Mouse (Mus musculus) midbrain, embryonic 16.5 days (tissue): ENCODE results near the gene Wscd1. TPM values are rescaled to one million over a fixed set of nuclear protein-coding genes. Genes with fewer than 3 reads are reported as not detected.

Experiments used
- ATAC-seq: fragments of 200-750 bp; cut with Nextera tagmentation; 2 replicates; pipeline ENCODE4 v1.8.0; 2017; ENCODE audit warnings: moderate TSS enrichment
- H3K27ac ChIP-seq: fragments of 300-500 bp; sonication (generic); 2 replicates; pipeline ENCODE4 v1.5.1; 2014; ENCODE audit warnings: mild to moderate bottlenecking, low read length, mixed read lengths
- H3K27me3 ChIP-seq: fragments of 300-500 bp; sonication (generic); 2 replicates; pipeline ENCODE4 v1.6.1; 2014; ENCODE audit warnings: low read depth, low read length, mixed read lengths; ENCODE audit not compliant: control insufficient read depth, insufficient read depth
- H3K36me3 ChIP-seq: fragments of 300-500 bp; sonication (generic); 2 replicates; pipeline ENCODE4 v1.6.1; 2014; ENCODE audit warnings: mild to moderate bottlenecking, low read length, moderate library complexity, mixed read lengths; ENCODE audit not compliant: control insufficient read depth, insufficient read depth
- H3K4me1 ChIP-seq: fragments of 300-500 bp; sonication (generic); 2 replicates; pipeline ENCODE4 v1.6.1; 2014; ENCODE audit warnings: mild to moderate bottlenecking, low read length, mixed read lengths; ENCODE audit not compliant: control insufficient read depth, insufficient read depth
- H3K4me2 ChIP-seq: fragments of 300-500 bp; sonication (generic); 2 replicates; pipeline ENCODE4 v1.6.1; 2014; ENCODE audit warnings: mild to moderate bottlenecking, low read length, mixed read lengths
- H3K4me3 ChIP-seq: fragments of 300-500 bp; sonication (generic); 2 replicates; pipeline ENCODE4 v1.5.1; 2014; ENCODE audit warnings: low read depth, mild to moderate bottlenecking, low read length, moderate library complexity, mixed read lengths
- H3K9ac ChIP-seq: fragments of 300-500 bp; sonication (generic); 2 replicates; pipeline ENCODE4 v1.6.1; 2014; ENCODE audit warnings: low read depth, low read length, mixed read lengths
- H3K9me3 ChIP-seq: fragments of 300-500 bp; sonication (generic); replicated peaks from 2 replicates; pipeline ENCODE4 v1.6.1; 2014; ENCODE audit warnings: mild to moderate bottlenecking, low read length, mixed read lengths; ENCODE audit not compliant: control insufficient read depth, poor library complexity, severe bottlenecking
- WGBS: fragments of 180-500 bp; shearing (Covaris S2); extraction: QIAGEN DNeasy Blood & Tissue Kit; methylation state at CpG from one replicate; pipeline ENCODE4 v1.1.7; 2014; 5-methylcytosine and 5-hydroxymethylcytosine counted together
- polyA plus RNA-seq: library from polyadenylated mRNA; unstranded; fragments of >200 nt; fragmentation: Nextera tagmentation; extraction: Ambion mirVana; gene quantifications from 2 replicates; pipeline ENCODE4 v1.2.1, GENCODE M21; 2015

The Wscd1 gene
- polyA plus RNA-seq, 1 experiment from 2014 or later: 86.3 TPM

GRCm38 (mm10) chr11:71763651-71764275, 14.0 kb downstream of the Wscd1 start:
- Histone ChIP-seq H3K27ac (peak overlapping the region; percentile 62), H3K4me1 (peaks cover 7% of the 10 kb centered on the region; the same call in 1 of the 2 replicates), H3K9ac (no peak overlapping the region), H3K27me3 (no peaks in the 10 kb centered on the region), H3K4me3 (no peak overlapping the region), H3K4me2 (no peak overlapping the region), H3K36me3 (peaks cover 9% of the 10 kb centered on the region; the same call in 1 of the 2 replicates), H3K9me3 (no peaks in the 10 kb centered on the region)
- no peak for ATAC-seq
- WGBS: 20% methylated on average over 5 of the region's 5 CpGs

- ATAC-seq: no peak
- Histone ChIP-seq H3K4me2 (no peak overlapping the region), H3K27me3 (no peaks in the 10 kb centered on the region), H3K36me3 (peaks cover 13% of the 10 kb centered on the region), H3K9ac (no peak overlapping the region), H3K4me3 (no peak overlapping the region), H3K4me1 (peaks cover 6% of the 10 kb centered on the region; the same call in 1 of the 2 replicates), H3K27ac (0 out of 2 replicates have a peak overlapping the region, but pooled peaks have one; percentile 18), H3K9me3 (no peaks in the 10 kb centered on the region)
- WGBS: 81% methylated on average over 2 of the region's 2 CpGs
These were observed 15.0 kb downstream of the Wscd1 start for GRCm38 (mm10) chr11:71764743-71765142.

GRCm38 (mm10) chr11:71765335-71765734, 15.6 kb downstream of the Wscd1 start:
- H3K9me3 ChIP-seq: no peaks in the 10 kb centered on the region
- peaks cover 6% of the 10 kb centered on the region; the same call in 1 of the 2 replicates for H3K4me1 ChIP-seq
- no peak overlapping the region for H3K4me3 ChIP-seq
- H3K27me3 ChIP-seq: no peaks in the 10 kb centered on the region
- H3K27ac ChIP-seq: no peak overlapping the region
- ATAC-seq: no peak
- 63% methylated on average over 6 of the region's 6 CpGs for WGBS
- H3K4me2 ChIP-seq: no peak overlapping the region
- H3K9ac ChIP-seq: no peak overlapping the region
- H3K36me3 ChIP-seq: peaks cover 12% of the 10 kb centered on the region

GRCm38 (mm10) chr11:71766380-71766779, 16.7 kb downstream of the Wscd1 start:
- 82% methylated on average over 1 of the region's 1 CpGs for WGBS

GRCm38 (mm10) chr11:71767726-71768125, 18.0 kb downstream of the Wscd1 start:
- peaks cover 15% of the 10 kb centered on the region for H3K4me1 ChIP-seq
- H3K36me3 ChIP-seq: peaks cover 12% of the 10 kb centered on the region
- H3K9me3 ChIP-seq: no peaks in the 10 kb centered on the region
- H3K27ac ChIP-seq: no peak overlapping the region
- H3K4me3 ChIP-seq: no peak overlapping the region
- 70% methylated on average over 3 of the region's 3 CpGs for WGBS
- no peaks in the 10 kb centered on the region for H3K27me3 ChIP-seq
- no peak overlapping the region for H3K9ac ChIP-seq
- no peak for ATAC-seq
- no peak overlapping the region for H3K4me2 ChIP-seq

More at GRCm38 (mm10) chr11:71766380-71766779, 16.7 kb downstream of the Wscd1 start:
- H3K36me3 ChIP-seq: peaks cover 12% of the 10 kb centered on the region
- H3K4me2 ChIP-seq: no peak overlapping the region
- H3K27me3 ChIP-seq: no peaks in the 10 kb centered on the region
- ATAC-seq: no peak
- H3K27ac ChIP-seq: no peak overlapping the region
- H3K9ac ChIP-seq: no peak overlapping the region
- H3K9me3 ChIP-seq: no peaks in the 10 kb centered on the region
- H3K4me1 ChIP-seq: peaks cover 6% of the 10 kb centered on the region; the same call in 1 of the 2 replicates
- H3K4me3 ChIP-seq: no peak overlapping the region

GRCm38 (mm10) chr11:71769744-71770143, 20.0 kb downstream of the Wscd1 start:
- Histone ChIP-seq H3K9ac (no peak overlapping the region), H3K27ac (no peak overlapping the region), H3K9me3 (no peaks in the 10 kb centered on the region), H3K4me2 (no peak overlapping the region), H3K4me1 (peaks cover 17% of the 10 kb centered on the region), H3K4me3 (no peak overlapping the region), H3K27me3 (no peaks in the 10 kb centered on the region), H3K36me3 (peaks cover 12% of the 10 kb centered on the region)
- ATAC-seq: no peak
- 61% methylated on average over 8 of the region's 8 CpGs for WGBS

GRCm38 (mm10) chr11:71770479-71770878, 20.8 kb downstream of the Wscd1 start:
- no peak for ATAC-seq
- Histone ChIP-seq H3K9ac (no peak overlapping the region), H3K27me3 (no peaks in the 10 kb centered on the region), H3K4me3 (no peak overlapping the region), H3K36me3 (peaks cover 12% of the 10 kb centered on the region), H3K9me3 (no peaks in the 10 kb centered on the region), H3K4me2 (no peak overlapping the region), H3K4me1 (peaks cover 17% of the 10 kb centered on the region), H3K27ac (no peak overlapping the region)
- WGBS: 62% methylated on average over 2 of the region's 2 CpGs

- H3K9me3 ChIP-seq: no peaks in the 10 kb centered on the region
- no peak overlapping the region for H3K9ac ChIP-seq
- ATAC-seq: no peak
- no peak overlapping the region for H3K27ac ChIP-seq
- peaks cover 12% of the 10 kb centered on the region for H3K36me3 ChIP-seq
- no peak overlapping the region for H3K4me3 ChIP-seq
- no peaks in the 10 kb centered on the region for H3K27me3 ChIP-seq
- WGBS: 87% methylated on average over 7 of the region's 7 CpGs
- H3K4me2 ChIP-seq: no peak overlapping the region
- H3K4me1 ChIP-seq: peaks cover 17% of the 10 kb centered on the region
These were observed 21.4 kb downstream of the Wscd1 start for GRCm38 (mm10) chr11:71771074-71771473.

GRCm38 (mm10) chr11:71772056-71772455, 22.3 kb downstream of the Wscd1 start:
- Histone ChIP-seq H3K4me2 (no peak overlapping the region), H3K4me3 (no peak overlapping the region), H3K27me3 (no peaks in the 10 kb centered on the region), H3K27ac (no peak overlapping the region), H3K9me3 (no peaks in the 10 kb centered on the region), H3K9ac (no peak overlapping the region), H3K4me1 (peaks cover 17% of the 10 kb centered on the region), H3K36me3 (peaks cover 12% of the 10 kb centered on the region)
- WGBS: 32% methylated on average over 6 of the region's 6 CpGs
- no peak for ATAC-seq
